Mouse (Mus musculus) limb, embryonic 15.5 days (tissue): ENCODE results near the gene Zdhhc8. TPM values are rescaled to one million over a fixed set of nuclear protein-coding genes. Genes with fewer than 3 reads are reported as not detected.
A peak's percentile ranks its signal among the peaks of the same experiment; 100 is the strongest.

ENCODE experiments used
- ATAC-seq: fragments of 200-750 bp; cut with Nextera tagmentation; 2 replicates; pipeline ENCODE4 v1.8.0; 2017; ENCODE audit warnings: low read depth, moderate TSS enrichment; ENCODE audit not compliant: insufficient number of reproducible peaks, low FRiP score, low TSS enrichment
- H3K27ac ChIP-seq: fragments of 300-500 bp; sonication (generic); 2 replicates; pipeline ENCODE4 v1.5.1; 2015; ENCODE audit warnings: moderate library complexity, mild to moderate bottlenecking, inconsistent platforms
- H3K27me3 ChIP-seq: fragments of 300-500 bp; sonication (generic); 2 replicates; pipeline ENCODE4 v1.6.1; 2015; ENCODE audit warnings: inconsistent platforms
- H3K36me3 ChIP-seq: fragments of 300-500 bp; sonication (generic); 2 replicates; pipeline ENCODE4 v1.6.1; 2015; ENCODE audit warnings: inconsistent platforms
- H3K4me1 ChIP-seq: fragments of 300-500 bp; sonication (generic); 2 replicates; pipeline ENCODE4 v1.6.1; 2015; ENCODE audit warnings: inconsistent platforms
- H3K4me2 ChIP-seq: fragments of 300-500 bp; sonication (generic); 2 replicates; pipeline ENCODE4 v1.6.1; 2015; ENCODE audit warnings: mild to moderate bottlenecking, inconsistent platforms
- H3K4me3 ChIP-seq: fragments of 300-500 bp; sonication (generic); 2 replicates; pipeline ENCODE4 v1.5.1; 2015; ENCODE audit warnings: mild to moderate bottlenecking, inconsistent platforms
- H3K9ac ChIP-seq: fragments of 300-500 bp; sonication (generic); 2 replicates; pipeline ENCODE4 v1.6.1; 2015; ENCODE audit warnings: inconsistent platforms
- H3K9me3 ChIP-seq: fragments of 300-500 bp; sonication (generic); 2 replicates; pipeline ENCODE4 v1.6.1; 2016; ENCODE audit warnings: inconsistent platforms
- WGBS: fragments of 180-500 bp; shearing (Covaris S2); methylation state at CpG from one replicate; pipeline ENCODE4 v1.1.7; 2015; 5-methylcytosine and 5-hydroxymethylcytosine counted together
- polyA plus RNA-seq: library from polyadenylated mRNA; unstranded; fragments of >200 nt; fragmentation: Nextera tagmentation; extraction: Ambion mirVana; gene quantifications from 2 replicates; pipeline ENCODE4 v1.2.1, GENCODE M21; 2015

Zdhhc8 gene
- polyA plus RNA-seq, 1 experiment from 2014 or later = 20.0 TPM

DNA sequence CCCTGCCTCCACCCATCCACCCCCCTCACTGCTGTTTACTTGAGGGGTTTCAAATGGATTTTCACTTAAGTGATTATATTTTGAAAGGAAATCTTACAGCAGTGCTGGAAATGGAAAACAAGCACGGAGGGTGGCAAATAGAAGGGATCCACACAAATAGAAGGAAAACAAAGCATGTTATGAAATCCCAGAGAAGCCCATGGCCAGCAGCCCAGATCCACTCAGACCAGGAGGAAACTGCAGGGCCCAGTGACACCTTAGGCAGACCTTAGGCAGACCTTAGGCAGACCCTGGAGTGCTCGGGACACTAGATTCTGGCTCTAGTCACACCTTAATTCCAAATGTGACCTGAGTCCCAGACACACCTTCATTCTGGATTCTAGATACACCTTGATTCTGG lies 43.9 kb downstream of the Zdhhc8 start:
- H3K4me3 ChIP-seq = no peak overlapping the region
- no peak overlapping the region for H3K27ac ChIP-seq
- peaks cover 13% of the 10 kb centered on the region; the same call in 1 of the 2 replicates for H3K27me3 ChIP-seq
- WGBS = 70% methylated on average over 2 of the region's 2 CpGs
- no peak for ATAC-seq
- H3K9me3 ChIP-seq = no peaks in the 10 kb centered on the region
- peaks cover 27% of the 10 kb centered on the region for H3K4me1 ChIP-seq
- H3K4me2 ChIP-seq = no peak overlapping the region
- H3K9ac ChIP-seq = no peak overlapping the region
- no peaks in the 10 kb centered on the region for H3K36me3 ChIP-seq

DNA sequence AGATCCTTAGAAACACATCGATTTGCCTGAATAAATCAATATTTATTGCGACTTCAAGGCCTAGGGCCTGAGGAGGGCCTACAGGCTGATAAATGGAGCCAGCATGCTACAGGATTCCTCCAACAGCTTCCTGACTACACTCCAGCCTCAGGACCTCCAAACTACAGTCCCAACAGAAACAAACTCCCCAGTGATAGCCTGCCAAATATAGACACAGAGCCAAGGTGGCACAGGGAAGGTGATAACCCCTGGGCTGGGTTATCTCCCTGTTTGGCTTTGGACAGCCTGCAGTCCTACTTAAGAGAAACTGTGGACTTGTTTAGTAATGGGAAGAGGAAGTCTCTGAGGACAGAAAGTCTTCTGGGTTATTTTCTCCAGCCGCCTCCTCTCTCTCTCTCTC lies 47.7 kb downstream of the Zdhhc8 start:
- Histone ChIP-seq H3K9me3 (no peaks in the 10 kb centered on the region), H3K27ac (no peak overlapping the region), H3K9ac (no peak overlapping the region), H3K36me3 (no peaks in the 10 kb centered on the region), H3K27me3 (peaks cover 15% of the 10 kb centered on the region; the same call in 1 of the 2 replicates), H3K4me1 (peaks cover 15% of the 10 kb centered on the region), H3K4me2 (no peak overlapping the region), H3K4me3 (no peak overlapping the region)
- no peak for ATAC-seq
- 82% methylated on average over 3 of the region's 3 CpGs for WGBS

DNA sequence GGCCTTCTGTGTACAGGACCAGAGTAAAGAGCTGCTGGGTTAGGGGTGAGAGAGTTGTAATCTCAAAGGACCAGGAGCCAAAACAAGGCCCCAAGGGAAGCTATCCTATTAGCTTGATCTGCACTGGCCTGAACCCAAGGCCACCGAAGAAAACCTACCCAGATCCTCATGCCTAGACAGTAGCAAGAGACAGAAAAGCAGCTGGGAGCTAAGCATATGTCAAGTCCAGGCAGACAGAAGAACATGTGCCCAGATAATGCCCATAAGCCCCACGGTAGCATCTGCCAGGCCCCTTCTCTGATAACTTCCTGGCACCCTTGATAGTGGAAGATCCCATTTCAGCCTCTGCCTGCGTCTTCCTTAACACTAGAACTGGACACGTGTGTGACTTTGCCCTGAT lies 48.1 kb downstream of the Zdhhc8 start:
- 67% methylated on average over 4 of the region's 4 CpGs for WGBS

DNA sequence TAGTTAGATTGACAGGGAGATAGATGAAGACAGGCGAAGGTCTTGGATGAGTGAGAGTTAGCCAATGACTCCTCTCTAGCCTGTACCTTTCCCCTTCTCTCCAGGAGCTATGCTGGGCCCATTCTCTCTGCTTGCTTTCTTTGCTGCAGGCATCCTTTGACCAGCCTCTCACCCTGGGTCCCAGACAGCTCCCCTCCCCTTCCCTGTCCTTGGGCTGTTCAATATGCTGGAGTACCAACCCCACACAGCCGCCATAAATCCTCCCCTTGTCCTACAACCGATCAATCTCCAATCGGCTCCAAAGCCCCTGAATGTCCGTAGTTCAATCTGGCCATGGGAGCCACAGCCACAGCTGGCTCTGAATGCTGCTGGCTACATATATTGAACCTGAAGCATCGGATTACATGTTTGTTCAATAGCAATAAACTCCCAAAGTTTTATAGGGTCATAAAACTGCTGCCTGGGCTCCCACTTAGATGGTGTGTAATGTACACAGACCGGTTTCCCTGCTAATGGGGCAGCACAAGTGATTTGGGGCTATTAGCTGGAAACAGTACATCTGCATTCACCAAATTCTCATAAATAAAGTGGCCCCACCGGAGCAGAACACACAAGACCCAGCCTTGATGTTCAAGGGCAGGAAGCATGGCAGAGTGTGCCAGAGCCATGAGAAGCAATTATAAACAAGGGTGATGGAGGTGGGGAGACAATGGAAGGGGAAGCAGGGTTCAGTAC lies 49.1 kb downstream of the Zdhhc8 start:
- WGBS = 16% methylated on average over 8 of the region's 8 CpGs
- peaks cover 19% of the 10 kb centered on the region; the same call in 1 of the 2 replicates for H3K27me3 ChIP-seq
- no peaks in the 10 kb centered on the region for H3K36me3 ChIP-seq
- no peak overlapping the region for H3K4me3 ChIP-seq
- no peak for ATAC-seq
- no peak overlapping the region for H3K4me2 ChIP-seq
- no peak overlapping the region for H3K27ac ChIP-seq
- peaks cover 15% of the 10 kb centered on the region for H3K4me1 ChIP-seq
- H3K9ac ChIP-seq = no peak overlapping the region
- no peaks in the 10 kb centered on the region for H3K9me3 ChIP-seq

More for the DNA sequence above, 48.1 kb downstream of the Zdhhc8 start:
- Histone ChIP-seq H3K9me3 (no peaks in the 10 kb centered on the region), H3K4me2 (no peak overlapping the region), H3K27ac (no peak overlapping the region), H3K36me3 (no peaks in the 10 kb centered on the region), H3K27me3 (peaks cover 15% of the 10 kb centered on the region; the same call in 1 of the 2 replicates), H3K4me3 (no peak overlapping the region), H3K4me1 (peaks cover 15% of the 10 kb centered on the region), H3K9ac (no peak overlapping the region)
- no peak for ATAC-seq

DNA sequence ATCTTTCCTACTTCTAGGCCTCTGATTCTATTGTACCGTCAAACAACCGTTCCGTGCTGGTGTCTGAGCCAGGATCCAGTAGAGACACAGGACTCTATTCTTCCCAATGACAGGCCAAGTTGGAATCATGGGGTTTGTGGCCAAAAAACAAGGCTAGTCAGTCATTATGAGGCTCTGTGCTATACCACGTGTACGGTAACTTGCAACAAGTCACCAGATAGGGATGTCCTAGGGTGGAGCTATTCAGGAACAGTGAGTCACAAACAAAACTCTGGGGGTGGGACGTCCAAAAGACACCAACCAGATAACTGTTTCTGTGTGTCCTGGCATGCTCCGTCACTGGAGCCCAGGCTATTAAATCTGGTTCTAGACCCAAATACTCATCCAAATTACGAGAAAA lies 52.2 kb downstream of the Zdhhc8 start:
- peaks cover 29% of the 10 kb centered on the region; the same call in 1 of the 2 replicates for H3K27me3 ChIP-seq
- 76% methylated on average over 8 of the region's 8 CpGs for WGBS
- H3K4me1 ChIP-seq = peaks cover 28% of the 10 kb centered on the region
- no peak overlapping the region for H3K4me2 ChIP-seq
- H3K9me3 ChIP-seq = no peaks in the 10 kb centered on the region
- no peak for ATAC-seq
- no peak overlapping the region for H3K27ac ChIP-seq
- no peak overlapping the region for H3K9ac ChIP-seq
- no peaks in the 10 kb centered on the region for H3K36me3 ChIP-seq
- no peak overlapping the region for H3K4me3 ChIP-seq

DNA sequence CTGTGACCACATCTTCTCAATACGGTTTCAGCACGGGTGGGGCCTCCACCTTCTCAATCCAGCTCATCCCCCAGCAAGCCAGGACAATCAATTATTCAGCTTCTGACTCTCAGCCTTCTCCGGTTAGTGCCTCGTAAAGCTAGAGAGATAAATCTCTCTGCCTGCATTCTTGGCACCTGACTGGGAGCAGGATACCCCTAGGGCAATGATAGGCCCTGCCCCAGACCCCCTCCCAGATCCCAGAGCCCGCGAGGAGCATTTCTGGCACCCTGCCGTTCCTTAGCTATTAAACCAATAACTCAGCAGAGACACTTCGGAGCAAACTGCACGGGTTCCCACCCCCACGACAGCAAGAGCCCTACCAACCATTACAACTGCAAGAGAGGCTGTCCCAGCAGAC lies 53.5 kb downstream of the Zdhhc8 start:
- Histone ChIP-seq H3K27ac (no peak overlapping the region), H3K4me1 (peaks cover 24% of the 10 kb centered on the region), H3K9ac (no peak overlapping the region), H3K36me3 (no peaks in the 10 kb centered on the region), H3K27me3 (peaks cover 19% of the 10 kb centered on the region; the same call in 1 of the 2 replicates), H3K4me3 (no peak overlapping the region), H3K9me3 (no peaks in the 10 kb centered on the region), H3K4me2 (no peak overlapping the region)
- no peak for ATAC-seq
- WGBS = 8% methylated on average over 10 of the region's 10 CpGs

GRCm38 (mm10) chr16:18179591-18179990 lies 55.3 kb downstream of the Zdhhc8 start:
- no peak overlapping the region for H3K4me3 ChIP-seq
- H3K9ac ChIP-seq = no peak overlapping the region
- peaks cover 22% of the 10 kb centered on the region for H3K27me3 ChIP-seq
- WGBS = 20% methylated on average over 2 of the region's 2 CpGs
- H3K27ac ChIP-seq = no peak overlapping the region
- H3K9me3 ChIP-seq = no peaks in the 10 kb centered on the region
- no peak for ATAC-seq
- peaks cover 29% of the 10 kb centered on the region for H3K4me1 ChIP-seq
- no peak overlapping the region for H3K4me2 ChIP-seq
- H3K36me3 ChIP-seq = no peaks in the 10 kb centered on the region

- Histone ChIP-seq H3K4me1 (peaks cover 42% of the 10 kb centered on the region), H3K4me3 (no peak overlapping the region)
- 67% methylated on average over 4 of the region's 4 CpGs for WGBS
Observed at GRCm38 (mm10) chr16:18176758-18177157, 58.2 kb downstream of the Zdhhc8 start.

GRCm38 (mm10) chr16:18175817-18176541 lies 59.0 kb downstream of the Zdhhc8 start:
- Histone ChIP-seq H3K9me3 (no peaks in the 10 kb centered on the region), H3K4me3 (no peak overlapping the region), H3K4me2 (no peak overlapping the region), H3K4me1 (peaks cover 42% of the 10 kb centered on the region), H3K9ac (no peak overlapping the region), H3K27me3 (peaks cover 13% of the 10 kb centered on the region; the same call in 1 of the 2 replicates), H3K27ac (peak overlapping the region; percentile 52), H3K36me3 (no peaks in the 10 kb centered on the region)
- no peak for ATAC-seq
- WGBS = 23% methylated on average over 6 of the region's 6 CpGs

More at GRCm38 (mm10) chr16:18176758-18177157, 58.2 kb downstream of the Zdhhc8 start:
- ATAC-seq = no peak
- Histone ChIP-seq H3K9ac (no peak overlapping the region), H3K9me3 (no peaks in the 10 kb centered on the region), H3K27me3 (peaks cover 17% of the 10 kb centered on the region), H3K4me2 (no peak overlapping the region), H3K27ac (peak overlapping the region; percentile 52; the same call in 1 of the 2 replicates), H3K36me3 (no peaks in the 10 kb centered on the region)

DNA sequence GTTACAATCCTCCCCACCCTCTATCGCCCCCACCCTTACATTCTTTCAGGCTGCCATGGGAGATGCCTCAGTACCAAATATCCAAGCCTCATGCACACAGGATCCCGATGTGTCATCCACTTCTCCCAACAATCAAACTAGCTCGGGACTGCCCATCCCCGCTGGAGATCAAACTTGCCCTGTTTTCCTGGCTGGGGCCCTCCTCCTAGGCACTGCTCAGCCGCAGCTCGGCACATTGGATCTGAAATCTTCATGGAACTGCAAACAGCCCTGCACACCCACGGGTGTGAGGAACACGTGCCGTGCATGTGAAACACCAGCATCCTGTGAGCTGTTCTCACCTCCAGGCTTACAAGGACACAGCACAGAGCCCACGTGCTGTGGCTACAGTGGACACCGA lies 61.1 kb downstream of the Zdhhc8 start:
- Histone ChIP-seq H3K27ac (no peak overlapping the region), H3K36me3 (no peaks in the 10 kb centered on the region), H3K9ac (no peak overlapping the region), H3K27me3 (peaks cover 9% of the 10 kb centered on the region; the same call in 1 of the 2 replicates), H3K9me3 (no peaks in the 10 kb centered on the region), H3K4me1 (peaks cover 31% of the 10 kb centered on the region), H3K4me2 (no peak overlapping the region), H3K4me3 (no peak overlapping the region)
- WGBS = 76% methylated on average over 11 of the region's 11 CpGs
- ATAC-seq = no peak

GRCm38 (mm10) chr16:18173231-18173630 lies 61.7 kb downstream of the Zdhhc8 start:
- no peak overlapping the region for H3K4me3 ChIP-seq
- H3K27me3 ChIP-seq = peaks cover 4% of the 10 kb centered on the region; the same call in 1 of the 2 replicates
- H3K36me3 ChIP-seq = no peaks in the 10 kb centered on the region
- H3K4me2 ChIP-seq = no peak overlapping the region
- H3K4me1 ChIP-seq = peaks cover 29% of the 10 kb centered on the region
- H3K27ac ChIP-seq = no peak overlapping the region
- 75% methylated on average over 9 of the region's 9 CpGs for WGBS
- ATAC-seq = no peak
- no peaks in the 10 kb centered on the region for H3K9me3 ChIP-seq
- no peak overlapping the region for H3K9ac ChIP-seq

- Histone ChIP-seq H3K4me3 (no peak overlapping the region), H3K27me3 (peaks cover 3% of the 10 kb centered on the region; the same call in 1 of the 2 replicates), H3K9ac (no peak overlapping the region), H3K4me1 (peaks cover 29% of the 10 kb centered on the region), H3K9me3 (no peaks in the 10 kb centered on the region), H3K4me2 (no peak overlapping the region), H3K27ac (no peak overlapping the region), H3K36me3 (no peaks in the 10 kb centered on the region)
- 10% methylated on average over 7 of the region's 7 CpGs for WGBS
- no peak for ATAC-seq
Observed at GRCm38 (mm10) chr16:18172266-18172855, 62.6 kb downstream of the Zdhhc8 start.
